Mouse (Mus musculus): ENCODE results near the gene Fras1.

GRCm38 (mm10) chr5:96466461-96466860, 92.7 kb downstream of the Fras1 start:
- TF ChIP-seq CTCF (IDR thresholded peaks at IDR 0.05; ENCODE audit: low read depth) (no peak), EP300 (optimal IDR thresholded peaks at IDR 0.05) (no peak)

Measured in stomach, postnatal 0 days (tissue).